Mouse (Mus musculus): ENCODE measurements around the gene Fam155a.

GRCm38 (mm10) chr8:9500751-9501150 is 270.2 kb downstream of the Fam155a start:
- TF ChIP-seq POLR2AphosphoS2 (IDR thresholded peaks at IDR 0.05; ENCODE audit: insufficient read length, low read depth) (no peak), MYOG (IDR thresholded peaks at IDR 0.05; ENCODE audit: control insufficient read depth in 1 of 3, insufficient read depth in 1 of 3, insufficient read length in 2 of 3, low read depth in 2 of 3) (no peak), E2F4 (IDR thresholded peaks at IDR 0.05; ENCODE audit: insufficient read depth) (no peak), USF1 (IDR thresholded peaks at IDR 0.05; ENCODE audit: low read depth) (no peak), POLR2A (IDR thresholded peaks at IDR 0.05; ENCODE audit: insufficient read length, low read depth) (no peak), TCF12 (IDR thresholded peaks at IDR 0.05; ENCODE audit: insufficient read depth, poor library complexity, severe bottlenecking) (no peak), MAX (IDR thresholded peaks at IDR 0.05; ENCODE audit: low read depth) (no peak), REST (IDR thresholded peaks at IDR 0.05; ENCODE audit: insufficient read depth, insufficient read length) (no peak), TCF3 (IDR thresholded peaks at IDR 0.05; ENCODE audit: insufficient read length, low read depth) (no peak)

Measured in myocyte (in vitro differentiated cells).